Mouse (Mus musculus): Measurements from ENCODE around the gene Trip13. TPM values are rescaled to one million over a fixed set of nuclear protein-coding genes. Genes with fewer than 3 reads are reported as not detected.
A peak's percentile ranks its signal among the peaks of the same experiment; 100 is the strongest.

Gene Trip13
- polyA plus RNA-seq, 1 experiment from 2014 or later, result 69.1 TPM

DNA sequence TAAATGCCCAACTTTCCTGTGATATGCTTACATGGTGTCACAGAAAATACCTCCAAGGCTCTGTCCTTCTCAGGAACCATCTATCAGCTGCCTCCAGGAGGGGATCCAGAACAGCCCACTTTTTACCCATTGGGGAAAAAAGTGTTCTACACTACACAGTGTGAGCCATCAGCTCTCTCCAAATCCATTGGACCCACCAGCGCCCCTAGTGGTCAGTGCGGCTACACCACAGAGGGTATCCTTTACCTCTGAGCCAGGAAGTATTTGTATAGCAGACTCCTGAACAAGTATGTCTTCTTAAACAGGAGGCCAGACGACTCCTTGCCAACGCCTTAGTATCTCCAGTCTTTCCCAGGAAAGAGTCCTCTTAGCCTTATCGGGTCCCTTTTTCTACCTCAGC, 57.8 kb downstream of the Trip13 start:
- Histone ChIP-seq H3K27me3 (ENCODE audit: low read depth, poor library complexity, severe bottlenecking) (no peaks in the 10 kb centered on the region), H3K4me1 (0 out of 2 replicates have a peak, but pooled peaks cover 5% of the 10 kb centered on the region), H3K27ac (replicated peaks) (no peak overlapping the region), H3K9me3 (replicated peaks) (no peaks in the 10 kb centered on the region; the same call in 1 of the 2 replicates), H3K36me3 (no peaks in the 10 kb centered on the region), H3K4me3 (no peak overlapping the region)
- peak; percentile 21 for DNase-seq (ENCODE audit: low spot score)
- 82% methylated on average over 5 of the region's 5 CpGs for WGBS

DNA sequence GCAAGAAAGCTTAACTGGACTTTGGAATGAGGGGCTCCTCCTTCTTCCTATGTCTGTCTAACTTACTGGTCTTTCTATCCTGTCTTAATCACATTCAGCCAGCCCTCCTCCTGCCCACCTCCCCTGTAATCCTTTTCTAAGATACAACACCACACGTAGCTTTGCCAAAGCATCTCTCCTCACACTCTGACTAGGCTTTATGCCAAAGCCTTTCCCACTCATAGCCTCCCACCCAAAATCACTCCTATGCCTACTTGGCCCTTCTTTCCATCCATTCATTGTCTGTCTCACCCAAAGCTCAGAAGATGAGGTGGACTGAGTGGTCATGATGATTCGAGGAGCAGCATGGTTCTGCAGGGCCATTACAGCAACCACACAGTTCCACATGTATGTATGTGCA, 65.4 kb downstream of the Trip13 start:
- no peaks in the 10 kb centered on the region for H3K36me3 ChIP-seq
- H3K4me3 ChIP-seq, result no peak overlapping the region
- no peaks in the 10 kb centered on the region for H3K27me3 ChIP-seq (ENCODE audit: low read depth, poor library complexity, severe bottlenecking)
- H3K4me1 ChIP-seq, result peaks cover 3% of the 10 kb centered on the region; the same call in 1 of the 2 replicates
- no peak for DNase-seq (ENCODE audit: low spot score)
- WGBS, result 55% methylated on average over 2 of the region's 2 CpGs
- no peak overlapping the region for H3K27ac ChIP-seq (replicated peaks)
- H3K9me3 ChIP-seq (replicated peaks), result no peaks in the 10 kb centered on the region

Small RNAs within 50 kb of the gene (microRNA-seq; reads per million reads assigned to microRNA genes)
- not detected for gene Gm25197

Other genes with a start within 250 kb of the Trip13 start
- 0.10 and 0.15 TPM in 2 replicates for gene Slc6a19, start 232.9 kb downstream of the Trip13 start, polyA plus RNA-seq (2016; fragmentation: Nextera tagmentation; extraction: Ambion mirVana)
- 47.8 and 52.5 TPM in 2 replicates for gene Slc12a7, start 204.7 kb downstream of the Trip13 start, polyA plus RNA-seq (2016; fragmentation: Nextera tagmentation; extraction: Ambion mirVana)
- gene Nkd2, start 90.2 kb downstream of the Trip13 start, polyA plus RNA-seq (2016; fragmentation: Nextera tagmentation; extraction: Ambion mirVana), result 13.2 and 14.7 TPM in 2 replicates
- 57.8 and 71.9 TPM in 2 replicates for gene Brd9, start within 50 bp of the Trip13 start, polyA plus RNA-seq (2016; fragmentation: Nextera tagmentation; extraction: Ambion mirVana)
- gene Zdhhc11, start 26.1 kb upstream of the Trip13 start, polyA plus RNA-seq (2016; fragmentation: Nextera tagmentation; extraction: Ambion mirVana), result not detected in 2 replicates
- 1.00 and 1.9 TPM in 2 replicates for gene Tppp, start 71.6 kb upstream of the Trip13 start, polyA plus RNA-seq (2016; fragmentation: Nextera tagmentation; extraction: Ambion mirVana)
- 22.5 and 25.6 TPM in 2 replicates for gene Cep72, start 124.5 kb upstream of the Trip13 start, polyA plus RNA-seq (2016; fragmentation: Nextera tagmentation; extraction: Ambion mirVana)
- gene Slc9a3, start 183.7 kb upstream of the Trip13 start, polyA plus RNA-seq (2016; fragmentation: Nextera tagmentation; extraction: Ambion mirVana), result not detected in 2 replicates